Mouse (Mus musculus) C2C12 (cell line): Measurements from ENCODE around the gene Maz.

ENCODE experiments used
- CEBPB ChIP-seq: IDR thresholded peaks from one replicate; pipeline ENCODE4 v1.6.1; 2011; ENCODE audit warnings: low read depth, mild to moderate bottlenecking, control low read depth, moderate library complexity
- CTCF ChIP-seq: IDR thresholded peaks from one replicate; pipeline ENCODE4 v1.5.1; 2011; ENCODE audit not compliant: control insufficient read depth, insufficient read depth, insufficient read length
- FOSL1 ChIP-seq: IDR thresholded peaks from one replicate; pipeline ENCODE4 v1.8.0; 2011; ENCODE audit warnings: mild to moderate bottlenecking, low read length; ENCODE audit not compliant: poor library complexity, insufficient read depth, severe bottlenecking
- MAX ChIP-seq: IDR thresholded peaks from one replicate; pipeline ENCODE4 v1.6.1; 2011; ENCODE audit warnings: mild to moderate bottlenecking, control low read depth
- MYOD1 ChIP-seq: IDR thresholded peaks from one replicate; pipeline ENCODE4 v1.6.1; 2011; ENCODE audit warnings: low read depth; ENCODE audit not compliant: control insufficient read depth, insufficient read length
- MYOG ChIP-seq: IDR thresholded peaks from one replicate; pipeline ENCODE4 v1.6.1; 2011; ENCODE audit not compliant: control insufficient read depth, insufficient read length; ENCODE audit errors: extremely low read depth
- USF1 ChIP-seq: IDR thresholded peaks from one replicate; pipeline ENCODE4 v1.6.1; 2011; ENCODE audit warnings: low read depth, mild to moderate bottlenecking, control low read depth, moderate library complexity

DNA sequence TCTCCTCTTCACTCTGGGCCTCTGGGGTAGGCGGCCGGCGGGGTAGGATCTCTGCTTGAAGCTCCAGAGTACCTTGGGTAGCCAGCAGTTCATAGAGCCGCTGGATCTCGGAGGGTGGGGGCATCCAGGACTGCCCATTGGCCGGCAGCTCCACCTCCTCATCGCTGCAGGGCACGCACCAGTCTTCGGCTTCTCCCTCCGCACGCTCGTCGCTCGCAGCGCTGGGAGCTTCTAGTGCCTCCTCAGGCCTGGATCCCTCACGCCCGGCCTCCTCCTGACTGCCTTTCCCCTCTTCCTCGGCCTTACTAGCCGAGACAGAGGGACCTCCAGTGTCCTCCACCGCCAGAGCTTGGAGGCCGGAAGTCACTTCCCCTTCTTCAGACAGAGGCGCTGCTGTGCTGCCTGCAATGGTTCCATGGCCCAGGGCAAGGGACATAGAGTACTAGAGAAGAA lies 10.3 kb downstream of the Maz start:
- TF ChIP-seq MAX (no peak), CTCF (no peak), FOSL1 (no peak), MYOG (no peak), CEBPB (no peak), USF1 (no peak), MYOD1 (no peak)
